Mouse (Mus musculus) inflammation-experienced regulatory T-cells, adult 16 weeks (primary cell): ENCODE results near the gene Gm20594. TPM values are rescaled to one million over a fixed set of nuclear protein-coding genes. Genes with fewer than 3 reads are reported as not detected.

ENCODE experiments used
- polyA plus RNA-seq: library from polyadenylated mRNA; unstranded; fragments of 100-300 nt; shearing (Covaris generic); gene quantifications from one replicate; pipeline ENCODE4 v1.2.1, GENCODE M21; 2017

Gene Gm20594
- not detected for polyA plus RNA-seq

DNA sequence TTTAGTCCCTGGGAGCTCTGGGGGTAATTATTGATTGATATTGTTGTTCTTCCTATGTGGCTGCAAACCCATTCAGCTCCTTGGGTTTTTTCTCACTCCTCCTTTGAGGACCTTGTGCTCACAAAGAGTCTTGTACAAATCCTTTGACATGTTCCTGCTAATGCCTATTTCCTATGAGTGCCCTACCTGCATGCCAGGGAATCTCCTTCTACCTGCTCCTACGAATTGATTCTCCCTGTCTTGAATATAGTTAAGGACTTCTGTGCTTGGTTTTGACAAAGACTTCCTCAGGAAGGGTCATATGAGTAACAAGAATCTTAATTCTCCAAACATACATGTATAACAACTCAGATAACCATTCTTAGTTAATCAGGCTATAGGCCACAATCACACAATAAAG, at the start of gene Gm20594:
TSS of gene Gm20594 (plus strand) at position 301 of the 400 bp plus-strand sequence.

Other genes starting within 250 kb of the Gm20594 start
- gene Lrrtm4, start 201.0 kb downstream of the Gm20594 start, polyA plus RNA-seq: not detected